Mouse (Mus musculus) intestine, embryonic 15.5 days (tissue): ENCODE measurements around the gene Golph3l. TPM values are rescaled to one million over a fixed set of nuclear protein-coding genes. Genes with fewer than 3 reads are reported as not detected.
"Not testable (repeated sequence)": the region's sequence is repeated elsewhere in the genome, so short reads cannot be mapped to it uniquely, and the experiment has no call there.

Experiments used
- ATAC-seq: fragments of 200-750 bp; cut with Nextera tagmentation; 2 replicates; pipeline ENCODE4 v1.8.0; 2017; ENCODE audit warnings: moderate TSS enrichment, moderate library complexity
- H3K27ac ChIP-seq: fragments of 300-500 bp; sonication (generic); 2 replicates; pipeline ENCODE4 v1.5.1; 2015; ENCODE audit warnings: mild to moderate bottlenecking, inconsistent platforms
- H3K27me3 ChIP-seq: fragments of 300-500 bp; sonication (generic); replicated peaks from 2 replicates; pipeline ENCODE4 v1.6.1; 2015; ENCODE audit warnings: inconsistent platforms
- H3K36me3 ChIP-seq: fragments of 300-500 bp; sonication (generic); 2 replicates; pipeline ENCODE4 v1.6.1; 2015; ENCODE audit warnings: inconsistent platforms
- H3K4me1 ChIP-seq: fragments of 300-500 bp; sonication (generic); replicated peaks from 2 replicates; pipeline ENCODE4 v1.6.1; 2015; ENCODE audit warnings: inconsistent platforms
- H3K4me2 ChIP-seq: fragments of 300-500 bp; sonication (generic); replicated peaks from 2 replicates; pipeline ENCODE4 v1.6.1; 2015; ENCODE audit warnings: mild to moderate bottlenecking, inconsistent platforms
- H3K4me3 ChIP-seq: fragments of 300-500 bp; sonication (generic); replicated peaks from 2 replicates; pipeline ENCODE4 v1.5.1; 2015; ENCODE audit warnings: inconsistent platforms
- H3K9ac ChIP-seq: fragments of 300-500 bp; sonication (generic); 2 replicates; pipeline ENCODE4 v1.6.1; 2015; ENCODE audit warnings: inconsistent platforms
- H3K9me3 ChIP-seq: fragments of 300-500 bp; sonication (generic); 2 replicates; pipeline ENCODE4 v1.6.1; 2016; ENCODE audit warnings: inconsistent platforms
- WGBS: fragments of 180-500 bp; shearing (Covaris S2); methylation state at CpG from one replicate; pipeline ENCODE4 v1.1.7; 2015; 5-methylcytosine and 5-hydroxymethylcytosine counted together
- polyA plus RNA-seq: library from polyadenylated mRNA; unstranded; fragments of >200 nt; fragmentation: Nextera tagmentation; extraction: Ambion mirVana; gene quantifications from 2 replicates; pipeline ENCODE4 v1.2.1, GENCODE M21; 2015

Gene Golph3l
- 40.2 and 41.4 TPM in 2 replicates for polyA plus RNA-seq

GRCm38 (mm10) chr3:95588604-95589086 lies at the start of gene Golph3l:
TSS of gene Golph3l (plus strand) at chr3:95588934.
- under 1% methylated on average over 12 of the region's 12 CpGs for WGBS

GRCm38 (mm10) chr3:95538936-95539335 lies 49.8 kb upstream of the Golph3l start:
- Histone ChIP-seq H3K9ac (no peak overlapping the region), H3K4me2 (no peak overlapping the region), H3K36me3 (no peaks in the 10 kb centered on the region), H3K4me1 (no peaks in the 10 kb centered on the region), H3K27ac (no peak overlapping the region), H3K4me3 (no peak overlapping the region), H3K9me3 (no peaks in the 10 kb centered on the region), H3K27me3 (no peaks in the 10 kb centered on the region)
- 87% methylated on average over 10 of the region's 10 CpGs for WGBS
- ATAC-seq, result no peak

More at GRCm38 (mm10) chr3:95588604-95589086, at the start of gene Golph3l:
- Histone ChIP-seq H3K4me3 (peak within 1 kb of the TSS; percentile 64), H3K27ac (peak within 1 kb of the TSS; percentile 83), H3K27me3 (no peaks in the 10 kb centered on the region), H3K36me3 (0 out of 2 replicates have a peak, but pooled peaks cover 4% of the 10 kb centered on the region), H3K9me3 (no peaks in the 10 kb centered on the region), H3K4me2 (peak within 1 kb of the TSS; percentile 59), H3K4me1 (no peaks in the 10 kb centered on the region), H3K9ac (peak within 1 kb of the TSS; percentile 56)
- peak; percentile 100 for ATAC-seq

- no peaks in the 10 kb centered on the region for H3K9me3 ChIP-seq
- no peaks in the 10 kb centered on the region for H3K4me1 ChIP-seq
- no peak for ATAC-seq
- H3K27me3 ChIP-seq, result no peaks in the 10 kb centered on the region
- no peak overlapping the region for H3K9ac ChIP-seq
- H3K36me3 ChIP-seq, result no peaks in the 10 kb centered on the region
- no peak overlapping the region for H3K27ac ChIP-seq
- H3K4me3 ChIP-seq, result no peak overlapping the region
- H3K4me2 ChIP-seq, result no peak overlapping the region
- WGBS, result 90% methylated on average over 4 of the region's 4 CpGs
Observed at GRCm38 (mm10) chr3:95539837-95540236, 48.9 kb upstream of the Golph3l start.

GRCm38 (mm10) chr3:95541186-95541585 lies 47.5 kb upstream of the Golph3l start:
- H3K4me2 ChIP-seq, H3K27ac ChIP-seq, H3K36me3 ChIP-seq, H3K27me3 ChIP-seq, H3K4me1 ChIP-seq, H3K9me3 ChIP-seq, H3K4me3 ChIP-seq, ATAC-seq, H3K9ac ChIP-seq: not testable (repeated sequence)
- WGBS, result 74% methylated on average over 2 of the region's 2 CpGs

GRCm38 (mm10) chr3:95542171-95542570 lies 46.6 kb upstream of the Golph3l start:
- Histone ChIP-seq H3K27me3 (no peaks in the 10 kb centered on the region), H3K4me1 (no peaks in the 10 kb centered on the region), H3K4me3 (no peak overlapping the region), H3K9me3 (no peaks in the 10 kb centered on the region), H3K4me2 (no peak overlapping the region), H3K9ac (no peak overlapping the region), H3K36me3 (no peaks in the 10 kb centered on the region), H3K27ac (no peak overlapping the region)
- no peak for ATAC-seq

GRCm38 (mm10) chr3:95542981-95543380 lies 45.8 kb upstream of the Golph3l start:
- 73% methylated on average over 7 of the region's 7 CpGs for WGBS
- H3K9me3 ChIP-seq, result no peaks in the 10 kb centered on the region

GRCm38 (mm10) chr3:95550176-95550575 lies 38.6 kb upstream of the Golph3l start:
- H3K4me1 ChIP-seq, result no peaks in the 10 kb centered on the region
- ATAC-seq, result no peak
- no peak overlapping the region for H3K27ac ChIP-seq
- H3K9ac ChIP-seq, result no peak overlapping the region
- H3K9me3 ChIP-seq, result no peaks in the 10 kb centered on the region
- H3K4me2 ChIP-seq, result no peak overlapping the region
- no peak overlapping the region for H3K4me3 ChIP-seq
- H3K27me3 ChIP-seq, result no peaks in the 10 kb centered on the region
- WGBS, result 76% methylated on average over 1 of the region's 1 CpGs
- H3K36me3 ChIP-seq, result no peaks in the 10 kb centered on the region

More at GRCm38 (mm10) chr3:95542981-95543380, 45.8 kb upstream of the Golph3l start:
- ATAC-seq, result no peak
- H3K4me2 ChIP-seq, result no peak overlapping the region
- H3K4me1 ChIP-seq, result no peaks in the 10 kb centered on the region
- H3K27ac ChIP-seq, result no peak overlapping the region
- no peak overlapping the region for H3K9ac ChIP-seq
- H3K4me3 ChIP-seq, result no peak overlapping the region
- H3K27me3 ChIP-seq, result no peaks in the 10 kb centered on the region
- H3K36me3 ChIP-seq, result no peaks in the 10 kb centered on the region

GRCm38 (mm10) chr3:95553986-95554385 lies 34.7 kb upstream of the Golph3l start:
- no peaks in the 10 kb centered on the region for H3K27me3 ChIP-seq
- WGBS, result 37% methylated on average over 3 of the region's 3 CpGs
- H3K9ac ChIP-seq, result no peak overlapping the region
- H3K9me3 ChIP-seq, result no peaks in the 10 kb centered on the region
- no peak overlapping the region for H3K4me2 ChIP-seq
- no peaks in the 10 kb centered on the region for H3K4me1 ChIP-seq
- no peak overlapping the region for H3K4me3 ChIP-seq
- H3K27ac ChIP-seq, result no peak overlapping the region
- ATAC-seq, result peak; percentile 72
- no peaks in the 10 kb centered on the region for H3K36me3 ChIP-seq

GRCm38 (mm10) chr3:95559437-95559836 lies 29.3 kb upstream of the Golph3l start, which contains the start of gene Hormad1:
TSS of gene Hormad1 (plus strand) at chr3:95559677.
- no peak for ATAC-seq
- H3K4me1 ChIP-seq, result no peaks in the 10 kb centered on the region
- no peaks in the 10 kb centered on the region for H3K36me3 ChIP-seq
- no peak within 1 kb of the TSS for H3K9ac ChIP-seq
- H3K27me3 ChIP-seq, result no peaks in the 10 kb centered on the region
- H3K27ac ChIP-seq, result no peak within 1 kb of the TSS
- whole genome bisulfite sequencing, result 81% methylated on average over 27 of the region's 27 CpGs
- H3K4me2 ChIP-seq, result no peak within 1 kb of the TSS
- H3K9me3 ChIP-seq, result no peaks in the 10 kb centered on the region
- H3K4me3 ChIP-seq, result no peak within 1 kb of the TSS

- no peaks in the 10 kb centered on the region for H3K36me3 ChIP-seq
- WGBS, result 93% methylated on average over 3 of the region's 3 CpGs
- no peaks in the 10 kb centered on the region for H3K4me1 ChIP-seq
- no peak overlapping the region for H3K4me2 ChIP-seq
- no peak for ATAC-seq
- no peak overlapping the region for H3K9ac ChIP-seq
- no peaks in the 10 kb centered on the region for H3K27me3 ChIP-seq
- no peak overlapping the region for H3K27ac ChIP-seq
- no peaks in the 10 kb centered on the region for H3K9me3 ChIP-seq
- no peak overlapping the region for H3K4me3 ChIP-seq
Observed at GRCm38 (mm10) chr3:95560738-95561137, 28.0 kb upstream of the Golph3l start.

- ATAC-seq, result no peak
- Histone ChIP-seq H3K4me2 (no peak overlapping the region), H3K36me3 (no peaks in the 10 kb centered on the region), H3K4me3 (no peak overlapping the region), H3K27me3 (no peaks in the 10 kb centered on the region), H3K27ac (no peak overlapping the region), H3K9me3 (no peaks in the 10 kb centered on the region), H3K9ac (no peak overlapping the region), H3K4me1 (no peaks in the 10 kb centered on the region)
- WGBS, result 66% methylated on average over 2 of the region's 2 CpGs
Observed at GRCm38 (mm10) chr3:95561826-95562225, 26.9 kb upstream of the Golph3l start.

- Histone ChIP-seq H3K4me3 (no peak overlapping the region), H3K9ac (no peak overlapping the region), H3K36me3 (no peaks in the 10 kb centered on the region), H3K9me3 (no peaks in the 10 kb centered on the region), H3K27me3 (no peaks in the 10 kb centered on the region), H3K4me1 (no peaks in the 10 kb centered on the region), H3K4me2 (no peak overlapping the region), H3K27ac (no peak overlapping the region)
- 86% methylated on average over 3 of the region's 3 CpGs for WGBS
- ATAC-seq, result no peak
Observed at GRCm38 (mm10) chr3:95569585-95569984, 19.1 kb upstream of the Golph3l start.
